Mouse (Mus musculus): ENCODE data around the gene Abca1.

DNA sequence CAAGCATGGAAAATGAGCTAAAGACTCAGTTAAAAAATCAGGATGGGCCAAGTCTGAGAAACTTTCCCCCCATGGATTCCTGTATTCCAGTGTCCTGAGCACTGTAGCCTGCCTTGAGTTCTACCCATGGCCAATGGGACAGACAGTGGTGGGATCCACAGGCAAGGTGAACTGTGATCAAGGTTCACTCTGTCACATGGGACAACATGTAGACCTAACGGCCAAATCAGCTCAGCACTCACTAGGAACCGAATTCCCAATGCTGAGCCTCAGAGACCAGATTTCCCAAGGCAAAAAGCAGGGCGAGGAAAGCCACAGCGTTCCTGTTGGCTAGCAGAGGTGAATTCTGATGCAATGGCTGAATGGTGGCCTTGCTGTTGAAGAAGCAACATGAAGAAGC lies 64.8 kb downstream of the Abca1 start:
- TF ChIP-seq CTCF (IDR thresholded peaks at IDR 0.05): no peak
- TF ChIP-seq POLR2A (IDR thresholded peaks at IDR 0.05; ENCODE audit: insufficient read depth, low read depth, low read length): no peak

Data from heart, adult 2 months (tissue).